Mouse (Mus musculus): Measurements from ENCODE around the gene Pofut1.
A peak's percentile ranks its signal among the peaks of the same experiment; 100 is the strongest.

Pofut1 gene

DNA sequence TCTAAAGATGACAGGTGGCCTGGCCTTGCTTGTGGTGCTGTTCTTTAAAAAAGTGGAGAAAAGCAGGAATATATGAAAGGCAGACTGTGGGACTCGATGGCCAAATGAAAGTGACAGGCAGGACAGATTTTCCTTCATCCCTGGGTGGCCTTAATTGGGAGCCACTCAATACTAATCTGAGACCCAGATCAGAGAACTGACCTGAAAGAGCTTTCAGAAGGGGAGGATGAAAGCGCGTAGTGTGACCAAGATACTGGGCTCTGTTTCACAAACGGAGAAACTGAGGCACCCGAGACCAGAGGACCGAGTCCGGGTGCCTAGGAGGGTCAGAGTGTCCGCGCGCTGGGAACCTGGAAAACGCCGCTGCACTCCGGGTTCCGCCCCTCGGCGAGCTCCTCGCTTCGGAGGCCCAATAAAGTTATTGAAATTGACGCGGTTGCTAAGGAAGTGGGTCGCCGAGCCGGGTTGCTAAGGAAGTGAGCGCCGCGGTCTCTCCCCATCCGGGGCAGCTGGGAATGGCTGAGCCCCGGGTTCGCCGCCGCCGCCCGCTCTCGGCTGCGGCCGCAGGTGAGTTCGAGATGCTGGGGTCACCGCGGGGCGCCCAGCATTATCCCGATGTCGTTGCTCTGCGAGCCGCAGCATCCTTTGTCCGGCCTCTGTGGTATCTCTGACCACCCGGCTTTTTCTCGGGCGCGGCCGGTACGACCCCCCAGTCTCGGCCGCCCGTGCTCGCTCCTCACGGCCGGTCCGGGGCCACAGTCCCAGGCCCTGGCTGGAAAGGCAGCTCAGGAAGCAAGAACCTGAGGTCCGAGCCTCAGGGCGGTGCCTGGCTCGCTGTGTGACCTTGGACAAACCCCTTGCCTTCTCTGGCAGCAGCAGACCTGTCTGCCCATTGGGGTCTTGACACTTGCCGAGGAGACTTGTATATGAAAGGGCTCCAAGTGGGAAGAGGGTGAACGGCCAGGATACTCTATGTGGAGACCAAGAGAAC is 49.9 kb downstream of the Pofut1 start, which contains the start of gene Kif3b:
TSS of gene Kif3b (plus strand) at position 476 of the 991 bp plus-strand sequence.
- peak; percentile 77 to 83 for DNase-seq (ENCODE audit: low spot score in 2 of 2)

DNA sequence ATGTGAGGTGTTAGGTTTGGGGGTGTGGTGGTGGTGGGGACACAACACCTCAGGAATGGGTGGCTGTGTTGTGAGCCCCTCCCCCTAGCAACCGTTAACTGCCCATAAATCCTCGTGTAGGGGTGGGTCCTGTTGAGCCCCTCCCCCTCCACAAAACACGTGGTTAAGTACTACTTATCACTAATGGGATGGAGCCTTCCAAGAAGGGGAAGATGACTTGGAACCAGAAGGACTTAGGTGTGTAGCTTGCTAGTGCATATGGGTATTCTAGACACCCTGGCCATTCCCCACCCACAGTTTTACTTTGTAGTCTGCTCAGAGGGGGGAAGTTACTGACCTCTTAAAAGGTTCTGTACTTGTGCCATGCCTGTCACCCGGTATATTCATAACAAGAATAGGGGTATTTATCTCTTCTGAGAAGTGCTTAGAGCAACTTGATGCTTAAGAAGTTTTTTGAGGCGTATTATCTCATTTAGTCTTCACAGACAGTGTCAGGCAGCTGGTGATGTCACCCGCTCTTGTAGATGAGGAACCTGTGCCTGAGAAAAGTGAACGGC is 51.0 kb downstream of the Pofut1 start:
- no peak for DNase-seq (ENCODE audit: low spot score in 2 of 2)

DNA sequence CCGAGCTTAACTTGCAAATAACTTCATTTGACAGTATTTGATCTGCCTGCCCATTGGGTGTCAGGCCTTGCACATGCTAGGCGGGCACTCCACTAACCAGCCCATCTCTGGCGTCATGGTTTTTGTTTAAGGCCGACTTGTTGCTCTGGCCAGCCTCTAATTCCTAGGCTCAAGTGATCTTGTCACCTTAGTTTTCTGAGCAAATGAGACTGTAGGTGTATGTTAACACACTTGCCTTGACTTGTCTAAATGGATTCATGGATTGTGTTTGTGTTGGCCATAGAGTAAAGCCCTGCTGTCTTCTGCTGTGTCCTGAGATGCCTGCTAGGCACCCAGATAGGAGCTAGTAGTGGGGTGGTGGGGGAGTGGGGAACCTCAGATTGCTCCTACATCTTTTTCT is 53.9 kb downstream of the Pofut1 start:
- DNase-seq (ENCODE audit: low spot score in 2 of 2): no peak

DNA sequence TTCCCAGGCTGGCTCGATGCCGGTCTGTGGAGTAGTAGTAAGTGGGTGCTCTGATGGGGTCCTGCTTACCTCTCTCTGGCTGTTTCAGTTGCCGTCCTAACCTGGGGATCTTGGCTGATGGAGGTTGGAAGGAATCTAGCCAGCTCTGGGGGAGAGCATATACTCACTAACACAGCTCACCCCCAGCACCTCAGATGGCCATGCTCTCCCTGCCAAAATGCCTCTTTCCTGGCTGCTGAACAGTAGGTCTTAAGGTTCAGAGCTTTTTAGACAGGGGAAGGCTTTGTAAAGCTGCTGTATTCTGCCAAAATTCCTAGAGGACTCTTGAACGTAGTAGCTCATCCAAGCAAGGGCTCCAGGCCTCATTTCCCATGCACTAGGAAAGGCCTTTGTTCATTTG is 56.4 kb downstream of the Pofut1 start:
- DNase-seq (ENCODE audit: low spot score in 2 of 2): no peak

DNA sequence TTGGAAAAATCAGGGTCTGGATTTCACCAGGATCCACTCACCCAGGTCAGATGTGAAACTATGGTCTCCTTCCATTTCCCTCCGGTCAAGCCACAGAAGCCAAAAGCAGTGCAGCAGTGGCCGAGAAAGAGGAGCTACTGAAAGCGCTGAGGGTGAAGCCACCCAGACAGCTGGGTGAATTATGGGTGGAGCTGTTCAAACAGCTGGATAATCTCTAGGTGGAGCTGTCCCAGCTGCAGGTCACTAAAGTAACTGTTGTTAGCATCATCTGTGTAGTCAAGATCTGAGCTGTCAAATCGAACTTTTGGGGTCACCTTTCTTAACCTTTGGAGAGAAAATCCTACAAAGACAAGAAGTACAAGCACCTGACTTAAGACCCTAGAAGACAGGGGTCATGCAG is 57.1 kb downstream of the Pofut1 start:
- no peak for DNase-seq (ENCODE audit: low spot score in 2 of 2)

DNA sequence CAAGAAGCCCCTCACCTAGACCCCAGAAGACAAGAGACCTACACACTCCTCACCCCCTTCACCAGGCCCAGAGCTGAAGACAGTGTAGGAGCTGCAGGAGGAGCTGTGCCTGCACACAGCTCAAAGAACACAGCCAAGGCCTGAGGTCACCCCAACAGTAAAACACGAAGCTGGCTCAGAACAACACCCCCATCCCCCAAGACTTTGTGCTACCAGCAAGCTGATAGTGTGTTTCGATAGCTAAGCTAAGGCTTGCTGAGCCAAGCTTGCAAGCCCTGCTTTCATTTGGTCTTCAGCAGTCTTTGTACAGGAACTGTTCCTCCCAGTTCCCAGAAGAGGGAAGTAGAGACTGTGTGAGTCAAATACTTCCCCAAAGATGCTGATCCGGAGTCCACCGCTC is 57.5 kb downstream of the Pofut1 start:
- DNase-seq (ENCODE audit: low spot score in 2 of 2): no peak

DNA sequence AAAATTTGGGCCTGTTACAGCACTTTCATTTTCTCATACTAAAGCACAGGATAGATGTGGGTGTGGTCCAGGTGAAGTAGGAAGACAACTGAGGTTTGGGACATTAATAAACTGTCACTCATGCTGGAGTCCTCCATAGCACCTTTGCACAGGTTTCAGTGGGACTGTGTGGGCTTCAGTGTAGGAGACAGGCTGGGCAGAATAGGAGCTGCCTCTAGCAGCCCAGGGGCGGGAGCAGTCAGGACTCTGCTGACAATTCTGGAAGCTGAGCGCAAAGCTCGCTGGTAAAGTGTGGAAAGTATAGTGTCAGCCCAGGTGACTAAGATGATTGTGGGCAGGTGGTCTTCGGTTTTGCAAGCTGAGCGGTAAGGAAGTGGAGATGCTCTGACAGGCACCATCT is 59.8 kb downstream of the Pofut1 start:
- DNase-seq (ENCODE audit: low spot score in 2 of 2): no peak

DNA sequence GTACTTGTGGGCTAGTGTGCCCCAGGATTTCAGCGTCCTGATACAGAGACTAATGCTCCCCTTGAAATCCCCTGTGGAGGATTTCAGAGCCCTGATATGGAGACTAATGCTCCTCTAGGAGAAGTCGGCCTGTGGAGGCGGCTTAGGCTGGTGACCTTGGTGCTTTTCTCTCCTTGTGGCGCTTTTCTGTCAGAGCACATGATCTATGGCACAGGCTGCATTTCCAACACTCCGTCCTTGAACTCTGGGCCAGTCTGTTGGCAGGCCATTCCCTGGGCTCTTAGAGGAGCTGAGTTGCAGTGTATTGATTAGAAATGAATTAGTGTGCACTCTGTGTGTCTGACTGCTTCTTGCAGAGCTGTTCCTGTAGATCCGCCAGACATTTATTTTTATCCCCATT is 63.9 kb downstream of the Pofut1 start:
- no peak for DNase-seq (ENCODE audit: low spot score in 2 of 2)

DNA sequence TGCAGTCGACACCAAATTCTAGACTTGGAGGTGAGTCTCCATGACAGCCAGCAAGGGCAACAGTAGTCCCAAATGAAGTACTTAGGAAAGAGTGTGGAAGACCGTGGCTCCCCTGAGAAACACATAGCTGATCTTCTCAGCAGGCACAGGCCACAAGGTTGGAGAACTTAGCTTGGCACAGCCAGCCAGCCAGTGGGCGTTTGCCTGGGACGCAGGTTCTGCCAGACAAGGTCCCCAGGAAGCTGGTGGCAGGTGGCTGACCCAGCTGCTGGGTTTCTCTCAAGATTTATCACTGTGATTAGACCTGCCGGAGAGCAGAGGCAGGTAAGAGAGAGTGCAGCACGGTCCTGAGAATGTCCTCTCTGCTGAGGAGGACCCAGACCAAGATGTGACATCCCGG is 67.3 kb downstream of the Pofut1 start:
- DNase-seq (ENCODE audit: low spot score in 2 of 2): no peak

DNA sequence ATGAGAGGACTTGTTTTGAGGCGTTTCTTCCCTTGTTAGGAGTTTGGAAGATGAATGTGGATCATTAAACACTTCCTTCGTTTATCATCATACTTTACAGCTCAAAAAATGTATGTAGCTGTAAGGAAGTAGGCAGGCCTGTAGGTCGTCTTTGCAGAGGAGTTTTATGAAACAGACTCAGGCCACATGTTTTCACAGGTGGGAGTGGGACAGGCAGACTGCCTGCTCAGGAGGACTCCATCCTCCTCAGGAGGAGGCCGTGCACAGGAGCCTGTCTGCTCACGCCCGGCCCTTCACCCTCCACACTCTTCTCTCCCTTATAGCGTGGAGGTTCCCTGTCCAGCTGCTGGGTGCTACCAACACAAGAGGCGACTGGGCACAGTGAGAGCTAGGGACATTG is 67.8 kb downstream of the Pofut1 start:
- DNase-seq (ENCODE audit: low spot score in 2 of 2): no peak

DNA sequence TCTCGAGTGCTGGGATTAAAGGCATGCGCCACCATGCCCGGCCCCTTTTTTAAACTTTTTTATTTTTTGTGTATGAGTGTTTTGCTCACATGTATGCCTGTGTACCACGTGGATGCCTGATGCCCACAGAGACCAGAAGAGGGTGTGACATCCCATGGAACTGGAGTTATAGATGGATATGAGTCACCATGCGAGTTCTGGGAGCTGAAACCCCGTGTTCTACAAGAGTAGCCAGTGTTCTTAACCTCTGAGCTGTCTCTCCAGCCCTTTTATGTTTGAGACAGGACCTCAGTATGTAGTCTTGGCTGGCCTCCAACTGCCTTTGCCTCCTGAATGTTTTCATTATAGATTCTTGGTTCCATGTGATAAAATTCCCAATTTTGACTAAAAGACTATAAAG is 68.9 kb downstream of the Pofut1 start:
- DNase-seq (ENCODE audit: low spot score in 2 of 2): no peak

DNA sequence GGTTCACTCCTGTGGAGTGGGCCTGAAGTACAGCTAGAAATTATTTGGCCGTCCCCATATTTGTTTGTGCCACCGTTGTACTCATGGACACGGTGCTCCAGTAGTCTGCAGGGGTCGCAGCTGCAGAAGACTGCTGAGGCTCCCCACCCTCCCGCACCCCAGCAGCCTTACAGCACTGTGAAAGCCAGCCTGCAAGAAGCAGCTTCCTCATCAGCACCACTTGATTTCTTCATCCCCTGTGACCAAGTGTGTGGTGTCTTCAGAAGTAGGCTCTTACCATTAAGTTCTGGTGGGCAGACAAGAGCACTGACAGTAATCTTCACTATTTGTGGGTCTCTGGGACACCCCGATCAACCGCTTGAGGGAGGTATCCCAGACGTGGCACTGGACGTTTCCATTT is 71.6 kb downstream of the Pofut1 start:
- no peak for DNase-seq (ENCODE audit: low spot score in 2 of 2)

DNA sequence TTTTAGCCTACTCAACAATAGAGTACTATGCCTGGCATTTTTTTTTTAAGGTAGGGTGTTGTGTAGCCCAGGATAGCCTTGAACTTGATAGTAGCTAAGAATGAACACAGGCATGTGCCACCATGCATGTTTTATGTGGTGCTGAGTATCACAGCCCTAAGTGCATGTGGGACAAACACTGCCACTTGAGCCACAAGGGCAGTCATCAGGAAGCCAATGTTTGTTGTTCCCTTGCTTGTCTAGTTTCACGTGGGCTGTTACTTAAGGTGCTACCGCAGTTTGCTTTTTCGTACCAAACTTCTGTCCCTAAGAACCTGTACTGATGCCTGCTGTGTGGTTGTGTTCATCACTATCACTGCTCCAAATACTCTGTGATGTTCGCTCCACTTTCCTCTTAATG is 77.1 kb downstream of the Pofut1 start:
- no peak for DNase-seq (ENCODE audit: low spot score in 2 of 2)

DNA sequence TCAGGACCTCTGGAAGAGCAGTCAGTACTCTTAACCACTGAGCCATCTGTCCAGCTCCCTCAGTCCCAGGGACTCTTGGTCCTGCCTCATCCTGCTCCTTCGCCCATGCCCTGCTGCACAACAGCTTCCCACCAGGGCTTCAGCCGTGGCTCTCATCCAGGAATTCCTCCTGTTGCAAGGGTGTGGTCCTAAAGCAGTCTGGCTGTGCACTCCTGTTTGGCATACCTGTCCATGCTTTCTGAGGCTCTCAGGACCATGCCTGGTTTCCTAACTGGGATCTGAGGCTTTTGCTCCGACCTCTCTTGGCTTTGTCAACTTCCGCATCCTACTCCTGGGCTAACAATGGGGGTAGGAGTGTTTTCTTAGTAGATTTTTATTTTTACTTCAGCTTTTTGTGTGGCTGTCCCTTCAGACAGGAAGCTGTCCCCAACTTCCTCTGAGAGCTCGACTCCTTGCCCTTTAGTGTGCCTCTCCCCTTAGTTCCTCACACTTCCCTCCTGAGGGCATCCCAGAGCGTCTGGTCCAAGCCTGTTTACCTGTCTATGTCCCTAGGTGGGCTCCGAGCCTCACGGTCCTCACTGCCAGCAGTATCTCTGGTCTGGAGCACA is 77.8 kb downstream of the Pofut1 start:
- DNase-seq (ENCODE audit: low spot score in 2 of 2): no peak

All from frontal cortex, postnatal 14 days (tissue).